Mouse (Mus musculus) heart, postnatal 4 days (tissue): ENCODE measurements at regions not wholly inside any gene's neighbourhood (a gene's known extent, or its start where the extent isn't known, plus 50 kb on each side); places are given as distances from the start of the nearest gene placed in this dataset.

Experiments
- DNase-seq: peaks from one replicate; pipeline ENCODE4 v3.0.0; 2021

GRCm38 (mm10) chr13:101426461-101426860 is 341.6 kb downstream of the Pik3r1 start:
- DNase-seq, result no peak

DNA sequence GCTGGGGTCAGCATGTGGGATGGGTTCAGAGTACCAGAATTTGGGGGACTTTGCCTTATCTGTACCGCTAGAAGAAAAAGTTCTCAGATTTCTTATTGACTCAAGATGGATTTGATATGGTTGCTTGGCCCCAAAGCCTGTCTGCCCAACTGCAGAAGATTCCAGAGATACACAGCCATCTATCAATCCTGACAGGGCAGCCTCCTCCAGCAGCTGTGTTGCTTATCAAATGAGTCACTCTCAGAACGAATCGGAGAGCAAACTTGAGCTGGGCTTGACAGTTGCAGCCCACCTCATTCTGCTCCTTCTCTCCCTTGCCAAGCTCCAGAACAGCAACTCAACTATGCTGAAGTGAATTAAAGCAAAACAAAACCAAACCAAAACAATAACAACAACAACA is 345.9 kb downstream of the Pik3r1 start:
- no peak for DNase-seq

- no peak for DNase-seq
Measured at GRCm38 (mm10) chr13:101419457-101420025, 348.5 kb downstream of the Pik3r1 start.

- no peak for DNase-seq
Measured at GRCm38 (mm10) chr13:101418272-101418671, 349.7 kb downstream of the Pik3r1 start.

DNA sequence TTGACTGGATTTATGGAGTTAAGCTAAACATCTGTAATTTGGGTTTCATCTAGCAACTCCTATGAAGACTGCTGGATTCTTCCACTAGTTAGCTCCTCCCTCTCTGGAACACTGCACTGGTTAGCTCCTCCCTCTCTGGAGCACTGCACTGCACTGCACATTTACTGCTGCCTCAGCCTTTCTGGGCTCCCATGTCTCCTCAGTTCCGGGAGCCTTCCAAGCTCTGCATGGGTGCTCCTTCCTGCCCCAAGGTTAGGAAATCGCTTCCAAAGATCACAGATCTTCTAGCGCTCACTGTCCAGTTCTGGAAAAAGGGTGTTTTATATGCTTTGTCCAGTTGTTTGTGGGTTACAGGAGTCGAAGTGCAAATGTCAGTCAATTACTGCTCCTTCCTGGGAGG is 359.1 kb downstream of the Pik3r1 start:
- no peak for DNase-seq

DNA sequence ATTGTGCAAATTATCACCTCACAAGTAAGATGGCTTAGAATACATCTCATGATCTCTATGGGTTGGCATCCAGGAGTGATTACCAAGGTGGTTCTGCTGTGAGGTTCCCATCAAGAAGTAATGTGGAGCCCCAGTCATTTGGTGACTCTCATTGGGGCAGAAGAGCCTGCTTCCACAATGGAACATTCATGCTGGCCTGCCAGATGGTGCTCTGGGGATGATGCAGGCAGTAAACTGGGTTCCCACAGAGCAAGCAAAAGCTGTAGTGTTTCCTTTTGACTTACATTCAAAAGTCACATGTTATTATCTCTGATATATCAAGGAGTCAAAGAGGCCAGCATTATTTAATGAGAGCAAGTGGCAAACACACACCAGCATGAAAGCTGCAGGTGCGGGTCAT is 360.4 kb downstream of the Pik3r1 start:
- no peak for DNase-seq

- no peak for DNase-seq
Measured at GRCm38 (mm10) chr13:101373581-101374189, 394.3 kb downstream of the Pik3r1 start.

DNA sequence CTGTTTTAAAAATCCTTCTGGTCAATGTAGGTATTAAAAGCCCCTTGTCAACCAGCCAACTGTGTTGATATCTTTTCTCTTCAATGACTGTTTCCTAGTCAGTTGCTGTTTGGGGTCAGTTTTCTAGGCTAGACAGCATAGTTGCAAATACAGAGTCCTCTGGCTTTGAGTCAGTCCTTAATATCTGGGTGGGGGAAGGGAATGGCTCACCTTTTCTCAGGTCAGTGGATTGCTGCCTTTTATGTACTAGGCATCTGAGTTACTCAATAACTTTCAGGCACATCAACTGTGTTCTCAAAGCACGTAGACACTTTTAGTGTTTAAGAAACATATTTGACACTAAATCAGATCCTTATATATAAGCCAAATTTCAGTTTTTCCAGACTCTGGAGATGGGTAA is 396.1 kb downstream of the Pik3r1 start:
- DNase-seq, result no peak

DNA sequence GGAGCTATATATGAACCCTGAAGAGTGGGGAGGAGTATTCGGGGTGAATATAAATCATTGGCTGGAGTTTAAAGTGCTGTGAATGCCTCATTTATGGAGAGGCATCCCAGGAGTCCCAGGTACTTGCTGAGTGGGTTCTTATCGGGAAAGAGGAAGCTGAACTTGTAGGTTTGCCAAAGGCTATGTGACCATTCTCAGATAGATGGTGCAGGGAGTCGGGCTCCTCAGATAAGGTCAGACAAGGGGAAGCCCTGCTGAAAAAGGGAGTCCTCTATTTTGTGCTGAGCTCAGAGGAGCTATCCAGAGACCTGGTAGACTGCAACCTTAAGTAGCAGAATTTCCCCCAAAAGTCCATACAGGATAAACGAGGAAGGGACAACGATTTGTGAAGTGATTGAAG is 399.8 kb downstream of the Pik3r1 start:
- no peak for DNase-seq

DNA sequence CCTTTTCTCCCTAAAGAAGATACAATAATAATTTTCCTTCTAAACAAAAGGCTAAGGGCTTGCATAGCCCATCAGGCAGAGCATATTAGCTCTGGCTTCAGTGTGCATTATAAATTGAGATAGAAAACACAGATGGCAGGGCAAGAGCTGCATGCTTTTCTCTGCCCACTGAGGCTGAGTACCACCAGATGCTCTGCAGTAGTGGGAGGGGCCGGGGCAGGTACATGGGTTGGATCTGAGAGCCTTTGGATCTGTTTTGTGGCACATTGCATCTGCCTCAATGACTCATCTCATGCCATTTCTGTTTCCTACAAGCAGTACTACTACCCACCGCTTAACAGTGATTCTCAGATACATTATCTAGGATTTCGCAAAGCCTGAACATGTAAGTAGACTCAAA is 412.7 kb downstream of the Pik3r1 start:
- no peak for DNase-seq

- DNase-seq, result no peak
Measured at GRCm38 (mm10) chr13:101351123-101351522, 416.9 kb downstream of the Pik3r1 start.

DNA sequence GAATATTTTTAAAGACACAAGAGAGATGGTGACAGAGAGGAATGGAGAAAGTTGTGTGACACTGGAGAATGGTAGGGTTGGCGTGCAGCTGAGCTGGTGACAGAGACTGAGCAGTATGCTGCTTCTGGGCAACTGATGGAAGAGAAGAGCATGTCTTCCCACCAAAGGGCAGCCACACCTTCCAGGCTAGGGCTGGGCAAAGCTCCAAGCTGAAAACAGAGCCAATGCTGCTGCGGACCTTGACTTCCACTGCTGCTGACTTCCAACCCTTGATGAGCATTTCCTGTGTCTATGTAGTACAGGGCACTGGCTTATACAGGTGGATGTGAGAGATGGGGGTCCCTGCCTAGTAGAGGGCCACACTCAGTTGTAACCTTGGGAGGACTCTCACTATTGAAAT is 418.7 kb downstream of the Pik3r1 start:
- peak; percentile 6 for DNase-seq

- DNase-seq, result no peak
Measured at GRCm38 (mm10) chr13:101338280-101338872, 429.6 kb downstream of the Pik3r1 start.

- peak; percentile 14 for DNase-seq
Measured at GRCm38 (mm10) chr13:101318621-101319020, 449.4 kb downstream of the Pik3r1 start.

DNA sequence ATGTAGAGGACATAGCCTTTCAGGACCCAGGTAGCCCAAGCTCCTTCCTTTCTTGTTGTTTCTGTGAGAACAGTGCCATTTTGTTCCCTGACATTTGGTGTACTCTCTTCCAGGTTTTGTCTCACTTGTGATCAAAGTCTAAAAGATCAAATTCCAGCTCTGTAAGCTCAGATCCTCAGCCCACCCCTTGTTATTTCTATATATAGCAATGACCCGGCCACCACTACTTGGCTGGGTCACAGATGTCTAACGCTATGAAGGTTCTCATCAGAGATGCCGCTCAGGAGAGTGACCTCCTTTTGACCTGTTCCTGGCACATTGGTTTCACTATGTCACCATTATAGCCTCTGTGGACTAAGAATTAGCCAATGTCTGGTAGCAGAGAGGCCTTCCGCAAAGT is 451.7 kb downstream of the Pik3r1 start:
- DNase-seq, result no peak

GRCm38 (mm10) chr13:101314040-101314439 is 454.0 kb downstream of the Pik3r1 start:
- no peak for DNase-seq

DNA sequence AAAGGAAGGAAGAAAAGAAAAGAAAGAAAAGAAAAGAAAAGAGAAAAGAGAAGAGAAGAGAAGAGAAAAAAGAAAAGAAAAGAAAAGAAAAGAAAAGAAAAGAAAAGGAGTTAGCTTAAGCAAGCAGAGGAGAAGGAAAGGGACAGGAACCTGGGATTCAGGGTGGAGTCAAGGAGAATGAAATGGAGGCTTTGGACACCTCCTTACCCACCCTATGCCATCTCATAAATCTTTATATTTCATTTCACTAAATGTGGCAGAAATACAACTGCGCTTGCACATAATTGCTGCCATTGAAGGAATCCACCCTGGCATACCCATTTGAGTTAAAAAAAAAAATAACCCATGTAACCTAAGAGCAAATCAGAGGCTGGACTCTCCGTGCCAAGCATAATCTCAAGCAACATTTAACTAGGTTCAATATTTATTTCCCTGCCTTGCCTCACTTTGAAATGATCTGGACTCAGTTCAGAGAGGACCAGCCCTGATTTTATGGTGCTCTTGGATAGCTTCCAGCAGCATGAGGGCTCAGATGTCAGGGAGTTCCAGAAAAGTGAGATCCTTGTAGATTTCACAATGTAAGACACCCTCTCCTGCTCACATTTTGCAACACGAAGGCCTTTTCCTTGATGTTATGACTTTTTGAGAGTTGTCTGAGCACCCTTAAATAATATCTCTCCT is 456.2 kb downstream of the Pik3r1 start:
- DNase-seq, result no peak

DNA sequence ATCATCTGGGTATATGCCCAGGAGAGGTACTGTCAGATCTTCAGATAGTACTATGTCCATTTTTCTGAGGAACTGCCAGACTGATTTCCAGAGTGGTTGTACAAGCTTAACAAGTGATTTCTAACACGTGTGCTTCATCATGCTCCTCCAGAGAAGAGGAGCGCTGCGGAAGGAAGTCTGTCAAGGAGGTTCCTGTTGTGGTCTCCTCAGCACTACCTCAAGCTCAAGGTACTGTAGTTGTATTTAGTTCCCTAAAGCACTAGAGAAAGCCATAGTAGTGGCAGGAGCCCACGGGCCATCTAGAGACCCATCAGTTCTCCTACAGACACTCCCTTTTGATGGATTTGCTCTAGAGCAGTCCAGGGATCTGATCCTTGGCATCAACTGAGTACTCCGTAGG is 459.3 kb downstream of the Pik3r1 start:
- no peak for DNase-seq

- DNase-seq, result no peak
Measured at GRCm38 (mm10) chr13:101305695-101306413, 462.2 kb downstream of the Pik3r1 start.

GRCm38 (mm10) chr13:101305063-101305462 is 463.0 kb downstream of the Pik3r1 start:
- DNase-seq, result no peak

DNA sequence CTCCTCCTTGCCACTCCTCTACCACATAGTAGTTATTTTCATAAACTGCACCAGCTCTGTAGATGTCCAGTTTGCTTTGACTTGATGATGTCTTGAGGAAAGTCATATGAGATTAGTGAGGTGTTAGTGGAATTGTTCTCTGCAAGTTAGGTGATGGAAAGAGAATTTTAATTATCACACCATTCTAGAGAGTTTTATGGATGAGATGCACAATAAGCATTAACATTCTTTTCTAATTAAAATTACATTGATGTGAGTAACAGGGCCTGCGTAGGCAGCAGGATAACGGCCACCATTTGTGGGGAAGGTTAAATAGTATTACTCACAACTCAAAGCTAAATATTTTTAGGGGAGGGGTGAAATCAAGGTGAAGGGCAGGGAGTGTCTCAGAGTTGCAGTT is 466.7 kb downstream of the Pik3r1 start:
- no peak for DNase-seq

DNA sequence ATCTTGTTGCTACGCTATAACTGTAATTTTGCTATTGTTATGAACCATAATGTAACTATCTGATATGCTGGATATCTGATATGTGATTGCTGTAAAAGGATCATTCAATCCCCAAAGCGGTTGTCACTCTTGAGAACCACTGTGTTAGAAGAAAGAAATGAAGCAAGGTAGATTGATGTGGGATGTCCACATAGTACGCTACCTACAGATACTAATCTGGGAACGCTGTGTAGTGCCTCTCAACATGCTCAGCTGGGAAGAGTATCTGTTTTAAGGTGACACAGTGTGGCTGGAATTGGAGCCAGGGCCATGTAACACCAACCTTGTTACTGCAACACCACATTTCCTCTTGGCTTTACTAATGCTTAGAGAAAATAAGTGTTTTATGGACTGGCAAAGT is 456.2 kb upstream of the Slc30a5 start:
- DNase-seq, result no peak

DNA sequence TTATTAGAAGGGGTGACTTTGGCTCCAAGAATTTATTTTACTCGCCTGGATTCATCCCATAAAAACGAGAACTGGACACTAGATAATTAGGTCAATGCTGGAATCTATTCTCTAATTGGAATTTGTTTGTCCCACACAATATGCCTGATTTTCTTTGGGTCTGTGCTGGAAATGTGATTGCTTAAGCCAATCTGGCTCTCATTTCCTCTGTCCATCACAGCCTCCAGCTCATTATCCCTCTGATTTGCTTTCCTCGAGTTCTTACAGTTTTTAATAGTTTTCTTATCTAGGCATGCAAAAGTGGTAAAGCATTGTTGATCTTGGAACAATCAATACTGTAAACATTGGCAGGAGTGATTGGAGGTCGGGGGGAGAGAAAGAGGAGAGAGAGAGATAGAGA is 453.9 kb upstream of the Slc30a5 start:
- no peak for DNase-seq
